Mouse (Mus musculus): ENCODE results near the gene Nup43.

DNA sequence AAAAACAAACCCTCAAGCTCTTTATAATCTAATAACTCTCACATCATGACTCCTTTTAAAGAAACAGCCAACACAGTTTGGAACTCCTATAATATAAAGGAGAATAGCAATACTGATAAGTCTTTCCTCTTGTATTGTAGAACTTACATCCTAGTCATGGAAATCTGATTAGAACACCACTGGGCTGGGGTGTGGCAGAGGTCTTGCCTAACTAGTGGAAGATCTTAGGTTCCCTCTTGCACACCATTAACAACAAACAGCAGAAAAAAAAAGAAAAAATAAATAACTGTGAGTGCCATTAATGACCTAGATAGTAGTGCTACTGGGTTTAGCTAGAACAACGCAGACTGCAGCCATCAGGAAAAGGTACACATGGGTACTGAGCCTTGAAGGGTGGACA, 2.4 kb upstream of the Nup43 start:
- TF ChIP-seq CTCF (IDR thresholded peaks at IDR 0.05; ENCODE audit: low read depth, low read length): no peak
- TF ChIP-seq GATA2 (IDR thresholded peaks at IDR 0.05; ENCODE audit: borderline replicate concordance, low read depth, low read length): no peak
- TF ChIP-seq POLR2AphosphoS5 (IDR thresholded peaks at IDR 0.05; ENCODE audit: insufficient replicate concordance, low read depth, low read length): no peak
- no peak for TF ChIP-seq GATA1 (IDR thresholded peaks at IDR 0.05; ENCODE audit: borderline replicate concordance, low read length)
- no peak for TF ChIP-seq TAL1 (conservative IDR thresholded peaks at IDR 0.05; ENCODE audit: low read depth, low read length)

Data from G1E (cell line).